Mouse (Mus musculus) erythroblast, embryonic 14.5 days (primary cell): ENCODE results near the gene Wasf3. TPM values are rescaled to one million over a fixed set of nuclear protein-coding genes. Genes with fewer than 3 reads are reported as not detected.

Experiments
- H3K27me3 ChIP-seq: 2 replicates; pipeline ENCODE4 v1.6.1; 2012; ENCODE audit warnings: inconsistent platforms; ENCODE audit not compliant: control insufficient read depth
- H3K36me3 ChIP-seq: 2 replicates; pipeline ENCODE4 v1.6.1; 2012; ENCODE audit warnings: mild to moderate bottlenecking, inconsistent platforms; ENCODE audit not compliant: control insufficient read depth
- H3K4me1 ChIP-seq: 2 replicates; pipeline ENCODE4 v1.6.1; 2012; ENCODE audit warnings: inconsistent platforms; ENCODE audit not compliant: control insufficient read depth
- H3K4me3 ChIP-seq: replicated peaks from 2 replicates; pipeline ENCODE3; 2012; ENCODE audit warnings: moderate library complexity, mild to moderate bottlenecking, inconsistent platforms
- H3K9me3 ChIP-seq: 2 replicates; pipeline ENCODE4 v1.6.1; 2012; ENCODE audit warnings: low read length, inconsistent platforms, mixed read lengths; ENCODE audit not compliant: control insufficient read depth
- GATA1 ChIP-seq: IDR thresholded peaks from 2 replicates; pipeline ENCODE4 v1.6.1; 2012; ENCODE audit warnings: low read length, inconsistent platforms, mixed read lengths
- TAL1 ChIP-seq: IDR thresholded peaks from 3 replicates; pipeline ENCODE4 v1.6.1; 2012; ENCODE audit warnings: low read length, inconsistent platforms, mixed read lengths
- polyA plus RNA-seq: library from polyadenylated mRNA; stranded (reverse); fragments of >175 nt; gene quantifications from 2 replicates; pipeline ENCODE4 v1.2.3, GENCODE M21; 2012

The Wasf3 gene
- polyA plus RNA-seq, 1 experiment: not detected

GRCm38 (mm10) chr5:146362711-146363110, 22.1 kb upstream of the Wasf3 start:
- no peaks in the 10 kb centered on the region for H3K36me3 ChIP-seq
- no peak overlapping the region for H3K4me3 ChIP-seq
- H3K9me3 ChIP-seq: peaks cover 18% of the 10 kb centered on the region
- no peak for TF ChIP-seq TAL1
- TF ChIP-seq GATA1: no peak
- no peaks in the 10 kb centered on the region for H3K4me1 ChIP-seq
- no peaks in the 10 kb centered on the region for H3K27me3 ChIP-seq

DNA sequence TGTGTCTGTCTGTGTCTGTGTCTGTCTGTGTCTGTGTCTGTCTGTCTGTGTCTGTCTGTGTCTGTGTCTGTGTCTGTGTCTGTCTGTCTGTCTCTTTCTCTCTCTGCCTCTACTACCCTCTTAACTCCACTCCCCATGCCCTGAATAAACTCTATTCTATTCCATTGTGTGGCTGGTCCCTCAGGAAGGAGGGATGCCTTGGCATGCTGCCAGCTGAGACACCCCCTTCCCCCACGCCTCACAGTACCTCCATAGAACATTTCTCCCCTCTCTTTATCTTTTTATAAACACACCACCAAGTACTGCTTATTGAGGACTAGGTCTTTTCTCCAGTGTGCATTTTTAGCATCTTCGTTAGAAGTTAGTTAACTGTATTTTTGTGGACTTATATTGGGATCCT, 16.4 kb upstream of the Wasf3 start:
- Histone ChIP-seq H3K36me3 (no peaks in the 10 kb centered on the region), H3K9me3 (peaks cover 24% of the 10 kb centered on the region), H3K27me3 (no peaks in the 10 kb centered on the region), H3K4me1 (peaks cover 2% of the 10 kb centered on the region), H3K4me3 (no peak overlapping the region)
- TF ChIP-seq GATA1 (no peak), TAL1 (no peak)

DNA sequence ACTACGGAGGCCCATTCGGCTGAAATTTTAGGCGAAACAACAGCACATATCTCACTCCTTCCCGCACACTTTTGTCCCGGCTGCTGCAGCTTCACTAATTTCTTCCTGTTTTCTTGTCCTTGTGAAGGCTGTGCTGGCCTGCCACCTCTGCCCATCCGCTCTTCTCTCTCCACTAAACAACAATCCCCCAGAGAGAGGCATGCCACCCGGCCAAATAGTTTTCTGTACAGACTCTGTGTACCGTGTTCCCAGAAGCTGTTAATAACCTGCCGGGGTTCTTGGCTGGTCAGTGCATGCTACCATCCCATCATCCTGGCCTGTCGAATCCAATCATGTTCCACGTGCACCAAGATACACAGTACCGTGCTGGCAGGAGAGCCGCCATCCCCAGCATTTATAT, 15.8 kb upstream of the Wasf3 start:
- Histone ChIP-seq H3K27me3 (no peaks in the 10 kb centered on the region), H3K4me1 (peaks cover 2% of the 10 kb centered on the region), H3K36me3 (no peaks in the 10 kb centered on the region), H3K9me3 (peaks cover 26% of the 10 kb centered on the region), H3K4me3 (no peak overlapping the region)
- no peak for TF ChIP-seq TAL1
- TF ChIP-seq GATA1: no peak

- Histone ChIP-seq H3K9me3 (peaks cover 26% of the 10 kb centered on the region), H3K4me1 (peaks cover 2% of the 10 kb centered on the region)
Measured at GRCm38 (mm10) chr5:146370794-146371193, 14.0 kb upstream of the Wasf3 start.

DNA sequence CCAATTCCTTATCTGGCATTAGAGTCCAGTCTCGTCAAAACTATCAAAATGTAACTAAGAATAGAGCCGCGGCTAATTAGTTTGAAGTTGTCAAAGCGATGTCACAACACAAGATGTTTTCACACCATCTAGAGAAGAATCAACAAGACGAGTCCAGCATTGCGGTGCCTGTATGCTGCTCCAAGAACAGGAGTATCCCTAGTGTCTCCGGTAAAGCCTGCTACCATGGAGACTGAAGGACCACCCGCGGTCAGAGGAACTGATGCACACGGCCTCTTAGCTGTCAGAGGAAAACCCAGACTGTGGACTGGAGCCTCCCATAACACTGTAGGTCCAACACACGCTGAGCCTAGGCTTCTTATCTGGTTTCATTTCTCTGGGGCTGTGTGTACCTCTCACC, 11.5 kb upstream of the Wasf3 start:
- Histone ChIP-seq H3K9me3 (peaks cover 38% of the 10 kb centered on the region), H3K4me3 (no peak overlapping the region), H3K4me1 (peaks cover 2% of the 10 kb centered on the region), H3K36me3 (no peaks in the 10 kb centered on the region), H3K27me3 (no peaks in the 10 kb centered on the region)
- TF ChIP-seq TAL1 (no peak), GATA1 (no peak)

More at GRCm38 (mm10) chr5:146370794-146371193, 14.0 kb upstream of the Wasf3 start:
- Histone ChIP-seq H3K36me3 (no peaks in the 10 kb centered on the region), H3K27me3 (no peaks in the 10 kb centered on the region), H3K4me3 (no peak overlapping the region)
- no peak for TF ChIP-seq GATA1
- no peak for TF ChIP-seq TAL1

- no peak for TF ChIP-seq GATA1
- TF ChIP-seq TAL1: no peak
- no peaks in the 10 kb centered on the region for H3K4me1 ChIP-seq
- H3K4me3 ChIP-seq: no peak overlapping the region
- no peaks in the 10 kb centered on the region for H3K36me3 ChIP-seq
- no peaks in the 10 kb centered on the region for H3K27me3 ChIP-seq
- peaks cover 27% of the 10 kb centered on the region for H3K9me3 ChIP-seq
Measured at GRCm38 (mm10) chr5:146376601-146377000, 8.2 kb upstream of the Wasf3 start.

- Histone ChIP-seq H3K36me3 (no peaks in the 10 kb centered on the region), H3K9me3 (peaks cover 25% of the 10 kb centered on the region), H3K27me3 (peaks cover 17% of the 10 kb centered on the region), H3K4me3 (no peak overlapping the region), H3K4me1 (peaks cover 2% of the 10 kb centered on the region)
- TF ChIP-seq TAL1: no peak
- TF ChIP-seq GATA1: no peak
Measured at GRCm38 (mm10) chr5:146380041-146380440, 4.7 kb upstream of the Wasf3 start.

GRCm38 (mm10) chr5:146382268-146382667, 2.5 kb upstream of the Wasf3 start:
- Histone ChIP-seq H3K27me3 (peaks cover 38% of the 10 kb centered on the region), H3K4me1 (peaks cover 5% of the 10 kb centered on the region), H3K4me3 (no peak overlapping the region), H3K9me3 (peaks cover 25% of the 10 kb centered on the region), H3K36me3 (no peaks in the 10 kb centered on the region)
- no peak for TF ChIP-seq GATA1

DNA sequence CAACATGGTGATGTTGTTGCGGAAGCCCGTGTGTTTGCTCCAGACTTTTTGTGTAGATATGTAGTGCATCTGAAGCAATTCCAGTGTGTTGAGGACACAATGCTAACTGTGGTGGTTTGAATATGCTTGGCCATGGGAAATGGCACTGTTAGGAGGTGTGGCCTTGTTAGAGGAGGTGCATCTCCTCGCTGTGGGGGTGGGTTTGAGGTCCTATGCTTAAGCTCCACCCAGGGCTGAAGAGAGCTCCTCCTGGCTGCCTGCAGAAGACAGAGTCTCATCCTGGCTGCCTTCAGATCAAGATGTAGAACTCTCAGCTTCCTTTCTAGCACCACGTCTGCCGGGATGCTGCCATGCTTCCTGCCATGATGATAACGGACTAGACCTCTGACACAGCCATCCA, 1.4 kb upstream of the Wasf3 start:
- TF ChIP-seq GATA1: no peak
- TF ChIP-seq TAL1: no peak
- Histone ChIP-seq H3K27me3 (peaks cover 40% of the 10 kb centered on the region), H3K9me3 (peaks cover 24% of the 10 kb centered on the region), H3K4me1 (peaks cover 5% of the 10 kb centered on the region), H3K36me3 (no peaks in the 10 kb centered on the region), H3K4me3 (no peak overlapping the region)

DNA sequence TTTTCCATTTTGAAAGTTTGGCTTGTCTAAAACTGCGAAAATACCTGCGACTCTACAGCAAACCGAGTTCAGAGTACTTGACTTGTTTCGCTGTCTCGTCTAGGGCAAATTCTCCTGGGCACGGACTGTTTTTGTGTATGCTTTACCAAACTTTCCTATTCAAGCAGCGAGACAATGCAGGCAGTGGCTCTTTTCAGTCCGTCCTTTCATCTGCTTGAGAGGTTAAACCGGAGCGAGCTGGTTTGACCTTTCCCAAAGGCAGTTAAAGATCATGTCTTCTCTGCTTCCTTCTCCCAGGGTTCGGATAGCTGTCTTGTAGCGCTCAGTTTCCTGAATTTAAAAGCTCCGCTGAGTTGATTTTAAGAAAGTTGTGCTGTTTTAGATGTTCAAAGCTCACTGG, 1.2 kb downstream of the Wasf3 start:
- TF ChIP-seq GATA1: no peak
- Histone ChIP-seq H3K4me1 (peaks cover 5% of the 10 kb centered on the region), H3K4me3 (no peak overlapping the region), H3K27me3 (peaks cover 40% of the 10 kb centered on the region), H3K36me3 (no peaks in the 10 kb centered on the region), H3K9me3 (peaks cover 22% of the 10 kb centered on the region)
